Mouse (Mus musculus) heart, postnatal 0 days (tissue): Measurements from ENCODE around the gene Sell. TPM values are rescaled to one million over a fixed set of nuclear protein-coding genes. Genes with fewer than 3 reads are reported as not detected.
A peak's percentile ranks its signal among the peaks of the same experiment; 100 is the strongest.

Experiments used
- ATAC-seq: fragments of 200-750 bp; cut with Nextera tagmentation; 2 replicates; pipeline ENCODE4 v1.8.0; 2017; ENCODE audit warnings: low read depth, moderate number of reproducible peaks, moderate library complexity; ENCODE audit not compliant: insufficient read depth
- DNase-seq: peaks from one replicate; pipeline ENCODE4 v3.0.0-alpha.2; 2016; ENCODE audit warnings: low spot score
- H3K27ac ChIP-seq: fragments of 300-500 bp; sonication (generic); 2 replicates; pipeline ENCODE4 v1.5.1; 2014; ENCODE audit warnings: low read depth, mild to moderate bottlenecking
- H3K27me3 ChIP-seq: fragments of 300-500 bp; sonication (generic); 2 replicates; pipeline ENCODE4 v1.6.1; 2014; ENCODE audit warnings: low read length, mixed read lengths; ENCODE audit not compliant: control insufficient read depth, insufficient read depth
- H3K36me3 ChIP-seq: fragments of 300-500 bp; sonication (generic); replicated peaks from 2 replicates; pipeline ENCODE4 v1.6.1; 2014; ENCODE audit warnings: low read length, mixed read lengths; ENCODE audit not compliant: control insufficient read depth, insufficient read depth
- H3K4me1 ChIP-seq: fragments of 300-500 bp; sonication (generic); 2 replicates; pipeline ENCODE4 v1.6.1; 2014; ENCODE audit warnings: antibody characterized with exemption; ENCODE audit not compliant: control insufficient read depth, insufficient read depth
- H3K4me2 ChIP-seq: fragments of 300-500 bp; sonication (generic); 2 replicates; pipeline ENCODE4 v1.6.1; 2014; ENCODE audit warnings: low read depth, mild to moderate bottlenecking, low read length, moderate library complexity
- H3K4me3 ChIP-seq: fragments of 300-500 bp; sonication (generic); 2 replicates; pipeline ENCODE4 v1.5.1; 2014; ENCODE audit warnings: low read depth, low read length
- H3K9ac ChIP-seq: fragments of 300-500 bp; sonication (generic); replicated peaks from 2 replicates; pipeline ENCODE4 v1.6.1; 2014; ENCODE audit warnings: low read depth, low read length, mixed read lengths
- H3K9me3 ChIP-seq: fragments of 300-500 bp; sonication (generic); replicated peaks from 2 replicates; pipeline ENCODE4 v1.6.1; 2016; ENCODE audit warnings: low read length; ENCODE audit not compliant: control insufficient read depth
- CTCF ChIP-seq: IDR thresholded peaks from 2 replicates; pipeline ENCODE4 v1.5.1; 2016; ENCODE audit warnings: antibody characterized with exemption, control low read depth, low read depth
- EP300 ChIP-seq: IDR thresholded peaks from 2 replicates; pipeline ENCODE4 v1.6.1; 2016; ENCODE audit warnings: antibody characterized with exemption, low read depth
- WGBS: fragments of 180-500 bp; shearing (Covaris S2); extraction: QIAGEN DNeasy Blood & Tissue Kit; methylation state at CpG from one replicate; pipeline ENCODE4 v1.1.7; 2014; 5-methylcytosine and 5-hydroxymethylcytosine counted together
- polyA plus RNA-seq: library from polyadenylated mRNA; unstranded; fragments of >200 nt; fragmentation: Nextera tagmentation; extraction: Ambion mirVana; gene quantifications from 2 replicates; pipeline ENCODE4 v1.2.1, GENCODE M21; 2015
- total RNA-seq: library from RNA; depleted of rRNA; stranded (reverse); fragments of >200 nt; gene quantifications from 2 replicates; pipeline ENCODE4 v1.2.3, GENCODE M21; 2014; ENCODE audit warnings: low replicate concordance

Sell gene
- total and polyA plus RNA-seq, 2 experiments from 2014 or later, result 0.44 to 0.50 TPM

GRCm38 (mm10) chr1:164054800-164055199, 7.0 kb upstream of the Sell start:
- no peak overlapping the region for H3K27ac ChIP-seq
- H3K9ac ChIP-seq, result no peak overlapping the region
- no peaks in the 10 kb centered on the region for H3K27me3 ChIP-seq

GRCm38 (mm10) chr1:164060071-164060470, 1.7 kb upstream of the Sell start:
- 78% methylated on average over 4 of the region's 4 CpGs for WGBS
- no peaks in the 10 kb centered on the region for H3K36me3 ChIP-seq
- no peaks in the 10 kb centered on the region for H3K9me3 ChIP-seq
- no peaks in the 10 kb centered on the region for H3K27me3 ChIP-seq
- TF ChIP-seq CTCF, result no peak
- no peak for TF ChIP-seq EP300
- no peak overlapping the region for H3K4me3 ChIP-seq
- no peak for ATAC-seq
- H3K4me1 ChIP-seq, result no peaks in the 10 kb centered on the region
- H3K9ac ChIP-seq, result no peak overlapping the region
- H3K27ac ChIP-seq, result no peak overlapping the region
- no peak for DNase-seq
- H3K4me2 ChIP-seq, result no peak overlapping the region

More at GRCm38 (mm10) chr1:164054800-164055199, 7.0 kb upstream of the Sell start:
- H3K36me3 ChIP-seq, result no peaks in the 10 kb centered on the region
- H3K4me1 ChIP-seq, result no peaks in the 10 kb centered on the region
- ATAC-seq (no peak), DNase-seq (no peak)
- no peak overlapping the region for H3K4me2 ChIP-seq
- WGBS, result 40% methylated on average over 2 of the region's 2 CpGs
- 0 out of 2 replicates have a peak, but pooled peaks have one; percentile 7 for TF ChIP-seq CTCF
- no peak for TF ChIP-seq EP300
- no peaks in the 10 kb centered on the region for H3K9me3 ChIP-seq
- H3K4me3 ChIP-seq, result no peak overlapping the region

- no peak overlapping the region for H3K9ac ChIP-seq
- H3K27me3 ChIP-seq, result no peaks in the 10 kb centered on the region
- no peaks in the 10 kb centered on the region for H3K36me3 ChIP-seq
- no peaks in the 10 kb centered on the region for H3K4me1 ChIP-seq
- H3K27ac ChIP-seq, result no peak overlapping the region
- no peak overlapping the region for H3K4me3 ChIP-seq
- H3K9me3 ChIP-seq, result no peaks in the 10 kb centered on the region
- no peak overlapping the region for H3K4me2 ChIP-seq
- DNase-seq (peak; percentile 11), ATAC-seq (no peak)
- 18% methylated on average over 4 of the region's 4 CpGs for WGBS
- no peak for TF ChIP-seq EP300
- peak; percentile 55 for TF ChIP-seq CTCF
Measured at GRCm38 (mm10) chr1:164061278-164061677, 504 bp upstream of the Sell start.

GRCm38 (mm10) chr1:164062856-164063255, 1.1 kb downstream of the Sell start:
- H3K27ac ChIP-seq, result no peak overlapping the region
- WGBS, result 27% methylated on average over 2 of the region's 2 CpGs
- no peak overlapping the region for H3K4me3 ChIP-seq
- H3K4me1 ChIP-seq, result no peaks in the 10 kb centered on the region
- no peak overlapping the region for H3K4me2 ChIP-seq
- ATAC-seq (no peak), DNase-seq (no peak)
- no peaks in the 10 kb centered on the region for H3K36me3 ChIP-seq
- H3K9ac ChIP-seq, result no peak overlapping the region
- H3K27me3 ChIP-seq, result no peaks in the 10 kb centered on the region
- TF ChIP-seq EP300 (no peak), CTCF (no peak)
- no peaks in the 10 kb centered on the region for H3K9me3 ChIP-seq

- 45% methylated on average over 3 of the region's 3 CpGs for WGBS
Measured at GRCm38 (mm10) chr1:164063745-164064144, 2.0 kb downstream of the Sell start.

GRCm38 (mm10) chr1:164069261-164069660, 7.5 kb downstream of the Sell start:
- no peaks in the 10 kb centered on the region for H3K4me1 ChIP-seq
- TF ChIP-seq CTCF (no peak), EP300 (no peak)
- H3K4me3 ChIP-seq, result no peak overlapping the region
- H3K36me3 ChIP-seq, result no peaks in the 10 kb centered on the region
- no peak overlapping the region for H3K9ac ChIP-seq
- no peak overlapping the region for H3K4me2 ChIP-seq
- no peak for DNase-seq
- no peaks in the 10 kb centered on the region for H3K27me3 ChIP-seq
- no peak overlapping the region for H3K27ac ChIP-seq
- H3K9me3 ChIP-seq, result no peaks in the 10 kb centered on the region
- ATAC-seq, result no peak

More at GRCm38 (mm10) chr1:164063745-164064144, 2.0 kb downstream of the Sell start:
- Histone ChIP-seq H3K9ac (no peak overlapping the region), H3K4me3 (no peak overlapping the region), H3K27me3 (no peaks in the 10 kb centered on the region), H3K27ac (no peak overlapping the region), H3K4me1 (no peaks in the 10 kb centered on the region), H3K36me3 (no peaks in the 10 kb centered on the region), H3K9me3 (no peaks in the 10 kb centered on the region), H3K4me2 (no peak overlapping the region)
- DNase-seq (no peak), ATAC-seq (no peak)
- TF ChIP-seq CTCF, result no peak
- no peak for TF ChIP-seq EP300
